Mouse (Mus musculus): ENCODE results near the gene Adgrg4.
A peak's percentile ranks its signal among the peaks of the same experiment; 100 is the strongest.

Gene Adgrg4

GRCm38 (mm10) chrX:56869863-56870262 is at the start of gene Adgrg4:
Gene Adgrg4 (plus strand): TSS chrX:56870163.
- no peak for DNase-seq (ENCODE audit: low spot score in 2 of 2)

GRCm38 (mm10) chrX:56821765-56822603 is 48.0 kb upstream of the Adgrg4 start, which contains the start of gene Map7d3:
Gene Map7d3 (minus strand): TSS chrX:56822326.
- DNase-seq (ENCODE audit: low spot score in 2 of 2) = no peak

- no peak for DNase-seq (ENCODE audit: low spot score in 2 of 2)
These were observed 42.5 kb upstream of the Adgrg4 start for GRCm38 (mm10) chrX:56827492-56827891.

GRCm38 (mm10) chrX:56835842-56836241 is 34.1 kb upstream of the Adgrg4 start:
- no peak for DNase-seq (ENCODE audit: low spot score in 2 of 2)

GRCm38 (mm10) chrX:56839369-56839768 is 30.6 kb upstream of the Adgrg4 start:
- DNase-seq (ENCODE audit: low spot score in 2 of 2) = peak; percentile 2 to 13

GRCm38 (mm10) chrX:56841255-56841654 is 28.7 kb upstream of the Adgrg4 start:
- DNase-seq (ENCODE audit: low spot score in 2 of 2) = no peak

- DNase-seq (ENCODE audit: low spot score in 2 of 2) = no peak
These were observed 142.9 kb downstream of the Adgrg4 start for GRCm38 (mm10) chrX:57012891-57013290.

GRCm38 (mm10) chrX:57042774-57043173 is 172.8 kb downstream of the Adgrg4 start, which contains the start of gene Brs3:
Gene Brs3 (plus strand): TSS chrX:57043074.
- DNase-seq (ENCODE audit: low spot score in 2 of 2) = no peak

GRCm38 (mm10) chrX:57043869-57044268 is 173.9 kb downstream of the Adgrg4 start:
- no peak for DNase-seq (ENCODE audit: low spot score in 2 of 2)
